Mouse (Mus musculus) T-helper 1 cell (primary cell): ENCODE measurements around the gene Tmem106a.
"Not testable (repeated sequence)": the region's sequence is repeated elsewhere in the genome, so short reads cannot be mapped to it uniquely, and the experiment has no call there.

ENCODE experiments used
- in situ Hi-C: fragments of 300-600 bp; cut with MboI, MseI; formaldehyde crosslinking; loops from one replicate; pipeline ENCODE4 v1.15.1; 2025; ENCODE audit warnings: high pct_unique_total_duplicates

Gene Tmem106a

GRCm38 (mm10) chr11:101599156-101599555, 17.1 kb downstream of the Tmem106a start, which contains the start of gene Gm11634:
Gene Gm11634, minus strand, starts transcription at chr11:101599256.
- in situ Hi-C loops: no loop called here

GRCm38 (mm10) chr11:101602491-101602890, 20.4 kb downstream of the Tmem106a start:
- in situ Hi-C loops: no loop called here

- in situ Hi-C loops: no loop called here
Measured at GRCm38 (mm10) chr11:101604116-101604515, 22.1 kb downstream of the Tmem106a start.

GRCm38 (mm10) chr11:101604531-101605453, 22.8 kb downstream of the Tmem106a start:
- in situ Hi-C loops: not testable (repeated sequence)

GRCm38 (mm10) chr11:101607134-101607533, 25.1 kb downstream of the Tmem106a start:
- in situ Hi-C loops: not testable (repeated sequence)

GRCm38 (mm10) chr11:101610445-101610844, 28.4 kb downstream of the Tmem106a start:
- in situ Hi-C loops: no loop called here

GRCm38 (mm10) chr11:101613596-101613995, 31.6 kb downstream of the Tmem106a start:
- in situ Hi-C loops: no loop called here

- in situ Hi-C loops: no loop called here
Measured at GRCm38 (mm10) chr11:101614116-101614515, 32.1 kb downstream of the Tmem106a start.

GRCm38 (mm10) chr11:101615380-101615779, 33.3 kb downstream of the Tmem106a start:
- in situ Hi-C loops: no loop called here

GRCm38 (mm10) chr11:101616104-101616503, 34.1 kb downstream of the Tmem106a start:
- in situ Hi-C loops: no loop called here

- in situ Hi-C loops: no loop called here
Measured at GRCm38 (mm10) chr11:101616948-101617767, 35.1 kb downstream of the Tmem106a start.

GRCm38 (mm10) chr11:101617849-101618248, 35.8 kb downstream of the Tmem106a start:
- in situ Hi-C loops: no loop called here

GRCm38 (mm10) chr11:101618596-101618995, 36.6 kb downstream of the Tmem106a start:
- in situ Hi-C loops: no loop called here

GRCm38 (mm10) chr11:101620022-101620655, 38.1 kb downstream of the Tmem106a start:
- in situ Hi-C loops: not testable (repeated sequence)

GRCm38 (mm10) chr11:101626649-101626994, 44.6 kb downstream of the Tmem106a start:
- in situ Hi-C loops: no loop called here

- in situ Hi-C loops: no loop called here
Measured at GRCm38 (mm10) chr11:101626995-101627856, 45.2 kb downstream of the Tmem106a start, which contains the start of gene Rdm1. Gene Rdm1, plus strand, starts transcription at chr11:101627195.

GRCm38 (mm10) chr11:101627857-101628559, 46.0 kb downstream of the Tmem106a start:
- in situ Hi-C loops: no loop called here

GRCm38 (mm10) chr11:101628733-101629417, 46.8 kb downstream of the Tmem106a start:
- in situ Hi-C loops: not testable (repeated sequence)

- in situ Hi-C loops: no loop called here
Measured at GRCm38 (mm10) chr11:101635660-101636059, 53.6 kb downstream of the Tmem106a start.

- in situ Hi-C loops: no loop called here
Measured at GRCm38 (mm10) chr11:101639761-101640160, 57.7 kb downstream of the Tmem106a start.
